Mouse (Mus musculus): Measurements from ENCODE around the gene Nup85. TPM values are rescaled to one million over a fixed set of nuclear protein-coding genes. Genes with fewer than 3 reads are reported as not detected.

The Nup85 gene
- polyA plus RNA-seq, 1 experiment from 2014 or later, result 106 TPM

- Histone ChIP-seq H3K27ac (ENCODE audit: low read length) (no peak overlapping the region), H3K36me3 (ENCODE audit: control insufficient read depth, insufficient read depth, low read length) (peaks cover 11% of the 10 kb centered on the region), H3K9me3 (replicated peaks; ENCODE audit: control insufficient read depth, low read length, poor library complexity, severe bottlenecking) (no peaks in the 10 kb centered on the region), H3K27me3 (ENCODE audit: control insufficient read depth, insufficient read depth, low read depth, low read length) (0 out of 2 replicates have a peak, but pooled peaks cover 3% of the 10 kb centered on the region), H3K4me2 (ENCODE audit: low read length) (no peak overlapping the region), H3K9ac (ENCODE audit: low read depth, low read length) (no peak overlapping the region), H3K4me1 (ENCODE audit: control insufficient read depth, insufficient read depth, low read length) (peaks cover 12% of the 10 kb centered on the region), H3K4me3 (ENCODE audit: low read depth, low read length) (no peak overlapping the region)
- 80% methylated on average over 15 of the region's 15 CpGs for WGBS
- no peak for ATAC-seq
Observed at GRCm38 (mm10) chr11:115615108-115615825, 51.0 kb downstream of the Nup85 start.

GRCm38 (mm10) chr11:115615875-115616274, 51.6 kb downstream of the Nup85 start:
- 91% methylated on average over 6 of the region's 6 CpGs for WGBS
- H3K4me1 ChIP-seq (ENCODE audit: control insufficient read depth, insufficient read depth, low read length), result peaks cover 12% of the 10 kb centered on the region
- no peaks in the 10 kb centered on the region for H3K9me3 ChIP-seq (replicated peaks; ENCODE audit: control insufficient read depth, low read length, poor library complexity, severe bottlenecking)
- H3K27ac ChIP-seq (ENCODE audit: low read length), result no peak overlapping the region
- H3K36me3 ChIP-seq (ENCODE audit: control insufficient read depth, insufficient read depth, low read length), result peaks cover 11% of the 10 kb centered on the region
- no peak overlapping the region for H3K4me2 ChIP-seq (ENCODE audit: low read length)
- H3K4me3 ChIP-seq (ENCODE audit: low read depth, low read length), result no peak overlapping the region
- 0 out of 2 replicates have a peak, but pooled peaks cover 3% of the 10 kb centered on the region for H3K27me3 ChIP-seq (ENCODE audit: control insufficient read depth, insufficient read depth, low read depth, low read length)
- no peak for ATAC-seq
- H3K9ac ChIP-seq (ENCODE audit: low read depth, low read length), result no peak overlapping the region

- no peak overlapping the region for H3K27ac ChIP-seq (ENCODE audit: low read length)
- H3K36me3 ChIP-seq (ENCODE audit: control insufficient read depth, insufficient read depth, low read length), result peaks cover 11% of the 10 kb centered on the region
- no peak overlapping the region for H3K4me3 ChIP-seq (ENCODE audit: low read depth, low read length)
- H3K4me1 ChIP-seq (ENCODE audit: control insufficient read depth, insufficient read depth, low read length), result peaks cover 12% of the 10 kb centered on the region
- no peak overlapping the region for H3K4me2 ChIP-seq (ENCODE audit: low read length)
- no peak for ATAC-seq
- no peak overlapping the region for H3K9ac ChIP-seq (ENCODE audit: low read depth, low read length)
- 93% methylated on average over 7 of the region's 7 CpGs for WGBS
- H3K27me3 ChIP-seq (ENCODE audit: control insufficient read depth, insufficient read depth, low read depth, low read length), result 0 out of 2 replicates have a peak, but pooled peaks cover 3% of the 10 kb centered on the region
- no peaks in the 10 kb centered on the region for H3K9me3 ChIP-seq (replicated peaks; ENCODE audit: control insufficient read depth, low read length, poor library complexity, severe bottlenecking)
Observed at GRCm38 (mm10) chr11:115616371-115616770, 52.1 kb downstream of the Nup85 start.

GRCm38 (mm10) chr11:115616893-115617292, 52.7 kb downstream of the Nup85 start:
- ATAC-seq, result no peak
- Histone ChIP-seq H3K4me1 (ENCODE audit: control insufficient read depth, insufficient read depth, low read length) (peaks cover 9% of the 10 kb centered on the region), H3K27me3 (ENCODE audit: control insufficient read depth, insufficient read depth, low read depth, low read length) (0 out of 2 replicates have a peak, but pooled peaks cover 3% of the 10 kb centered on the region), H3K4me3 (ENCODE audit: low read depth, low read length) (no peak overlapping the region), H3K9me3 (replicated peaks; ENCODE audit: control insufficient read depth, low read length, poor library complexity, severe bottlenecking) (no peaks in the 10 kb centered on the region), H3K36me3 (ENCODE audit: control insufficient read depth, insufficient read depth, low read length) (peaks cover 11% of the 10 kb centered on the region), H3K9ac (ENCODE audit: low read depth, low read length) (no peak overlapping the region), H3K27ac (ENCODE audit: low read length) (no peak overlapping the region), H3K4me2 (ENCODE audit: low read length) (no peak overlapping the region)
- WGBS, result 85% methylated on average over 6 of the region's 6 CpGs

DNA sequence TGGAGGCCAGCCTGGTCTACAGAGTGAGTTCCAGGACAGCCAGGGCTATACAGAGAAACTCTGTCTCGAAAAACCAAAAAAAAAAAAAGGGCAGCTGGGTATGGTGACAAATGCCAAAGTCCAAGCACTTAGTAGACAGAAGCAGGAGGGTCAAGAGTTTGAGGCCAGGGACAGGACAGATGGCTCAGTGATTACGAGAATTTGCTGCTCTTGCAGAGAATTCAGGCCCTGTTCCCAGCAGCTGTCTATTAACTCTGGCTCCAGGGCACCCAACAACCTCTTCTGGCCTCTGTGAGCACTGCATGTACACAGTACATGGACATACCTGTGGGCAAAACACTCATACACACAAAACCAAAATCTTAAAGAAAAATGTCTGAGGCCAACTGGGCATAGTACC, 53.8 kb downstream of the Nup85 start:
- peaks cover 5% of the 10 kb centered on the region; the same call in 1 of the 2 replicates for H3K4me1 ChIP-seq (ENCODE audit: control insufficient read depth, insufficient read depth, low read length)
- WGBS, result 88% methylated on average over 2 of the region's 2 CpGs
- no peaks in the 10 kb centered on the region for H3K9me3 ChIP-seq (replicated peaks; ENCODE audit: control insufficient read depth, low read length, poor library complexity, severe bottlenecking)
- no peak overlapping the region for H3K4me2 ChIP-seq (ENCODE audit: low read length)
- 0 out of 2 replicates have a peak, but pooled peaks cover 3% of the 10 kb centered on the region for H3K27me3 ChIP-seq (ENCODE audit: control insufficient read depth, insufficient read depth, low read depth, low read length)
- no peak overlapping the region for H3K27ac ChIP-seq (ENCODE audit: low read length)
- no peak for ATAC-seq
- H3K4me3 ChIP-seq (ENCODE audit: low read depth, low read length), result no peak overlapping the region
- peaks cover 18% of the 10 kb centered on the region for H3K36me3 ChIP-seq (ENCODE audit: control insufficient read depth, insufficient read depth, low read length)
- H3K9ac ChIP-seq (ENCODE audit: low read depth, low read length), result no peak overlapping the region

DNA sequence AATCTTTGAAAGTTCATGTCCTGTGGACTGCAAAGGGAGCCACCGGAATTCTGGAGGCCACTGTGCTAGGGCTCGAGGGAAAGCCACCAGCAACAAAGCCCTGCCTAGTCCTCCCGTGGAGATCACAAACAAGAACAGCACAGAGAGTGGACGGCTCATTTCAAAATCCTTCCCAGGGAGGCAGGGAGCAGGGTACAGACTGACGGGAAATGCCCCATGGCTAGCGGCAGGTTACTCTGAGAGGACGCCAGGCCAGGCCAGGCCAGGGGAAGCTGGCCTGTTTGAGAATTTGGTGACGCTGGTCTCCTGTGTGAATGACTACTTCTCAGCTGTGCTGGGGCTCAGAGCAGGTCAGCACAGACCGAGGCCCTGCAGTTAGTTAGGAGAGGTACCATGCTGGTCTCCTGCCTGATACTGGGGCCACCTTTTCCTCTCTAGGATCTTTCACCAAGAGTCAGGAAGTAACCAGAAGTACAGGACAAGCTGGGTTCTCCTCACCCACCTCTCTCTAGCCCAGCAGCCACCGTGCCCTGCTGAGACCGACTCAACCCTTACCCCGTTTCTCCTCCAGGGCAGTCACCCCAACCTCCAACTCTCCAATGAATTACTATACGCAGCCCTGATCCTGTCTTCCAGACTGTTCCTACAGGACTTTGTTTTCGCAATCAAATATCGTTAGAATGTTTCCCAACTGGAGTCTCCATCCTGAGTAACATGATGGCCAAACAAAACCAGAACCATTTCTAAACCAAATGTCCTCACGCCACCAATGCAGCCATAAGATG, 54.7 kb downstream of the Nup85 start:
- H3K27me3 ChIP-seq (ENCODE audit: control insufficient read depth, insufficient read depth, low read depth, low read length), result 0 out of 2 replicates have a peak, but pooled peaks cover 3% of the 10 kb centered on the region
- no peak for ATAC-seq
- 88% methylated on average over 16 of the region's 16 CpGs for WGBS
- no peaks in the 10 kb centered on the region for H3K9me3 ChIP-seq (replicated peaks; ENCODE audit: control insufficient read depth, low read length, poor library complexity, severe bottlenecking)
- H3K36me3 ChIP-seq (ENCODE audit: control insufficient read depth, insufficient read depth, low read length), result peaks cover 21% of the 10 kb centered on the region
- no peak overlapping the region for H3K27ac ChIP-seq (ENCODE audit: low read length)
- H3K4me1 ChIP-seq (ENCODE audit: control insufficient read depth, insufficient read depth, low read length), result no peaks in the 10 kb centered on the region
- no peak overlapping the region for H3K9ac ChIP-seq (ENCODE audit: low read depth, low read length)
- no peak overlapping the region for H3K4me3 ChIP-seq (ENCODE audit: low read depth, low read length)
- H3K4me2 ChIP-seq (ENCODE audit: low read length), result no peak overlapping the region

- no peak for ATAC-seq
- no peak overlapping the region for H3K27ac ChIP-seq (ENCODE audit: low read length)
- H3K27me3 ChIP-seq (ENCODE audit: control insufficient read depth, insufficient read depth, low read depth, low read length), result no peaks in the 10 kb centered on the region
- peaks cover 21% of the 10 kb centered on the region for H3K36me3 ChIP-seq (ENCODE audit: control insufficient read depth, insufficient read depth, low read length)
- no peak overlapping the region for H3K4me2 ChIP-seq (ENCODE audit: low read length)
- H3K4me3 ChIP-seq (ENCODE audit: low read depth, low read length), result no peak overlapping the region
- H3K4me1 ChIP-seq (ENCODE audit: control insufficient read depth, insufficient read depth, low read length), result no peaks in the 10 kb centered on the region
- H3K9ac ChIP-seq (ENCODE audit: low read depth, low read length), result no peak overlapping the region
- H3K9me3 ChIP-seq (replicated peaks; ENCODE audit: control insufficient read depth, low read length, poor library complexity, severe bottlenecking), result no peaks in the 10 kb centered on the region
- WGBS, result 91% methylated on average over 7 of the region's 7 CpGs
Observed at GRCm38 (mm10) chr11:115619949-115620348, 55.7 kb downstream of the Nup85 start.

DNA sequence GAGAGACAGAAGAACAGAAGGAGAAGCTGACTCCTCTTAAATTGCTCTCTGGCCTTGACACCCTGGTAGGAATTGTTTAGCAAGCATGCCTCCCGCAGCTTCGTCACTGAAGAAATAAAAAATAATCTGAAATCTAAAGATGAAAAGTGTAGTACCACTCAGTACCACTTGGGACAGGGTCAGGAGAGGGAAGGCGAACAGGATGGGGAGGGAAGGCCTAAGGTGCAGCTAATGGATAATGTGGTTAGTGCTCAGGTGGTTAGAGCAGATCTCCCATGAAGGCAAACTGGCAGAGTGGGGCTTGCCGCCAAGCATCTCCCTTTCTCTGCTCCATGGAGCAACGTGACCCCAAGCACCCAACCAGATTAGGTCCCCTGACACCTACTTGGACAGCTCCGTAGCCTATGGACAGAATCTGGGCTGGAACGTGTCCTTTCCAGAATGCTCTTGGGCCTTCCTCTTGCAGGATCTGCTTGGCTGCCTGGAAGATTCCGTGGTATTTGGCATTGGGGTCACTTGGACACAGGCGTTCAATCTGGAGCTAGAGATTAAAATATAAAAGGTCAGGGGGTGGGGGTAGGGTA, 59.3 kb downstream of the Nup85 start:
- H3K27me3 ChIP-seq (ENCODE audit: control insufficient read depth, insufficient read depth, low read depth, low read length), result no peaks in the 10 kb centered on the region
- H3K9me3 ChIP-seq (replicated peaks; ENCODE audit: control insufficient read depth, low read length, poor library complexity, severe bottlenecking), result no peaks in the 10 kb centered on the region
- H3K27ac ChIP-seq (ENCODE audit: low read length), result no peak overlapping the region
- H3K36me3 ChIP-seq (ENCODE audit: control insufficient read depth, insufficient read depth, low read length), result peaks cover 18% of the 10 kb centered on the region
- peaks cover 7% of the 10 kb centered on the region for H3K4me1 ChIP-seq (ENCODE audit: control insufficient read depth, insufficient read depth, low read length)
- ATAC-seq, result no peak
- H3K4me2 ChIP-seq (ENCODE audit: low read length), result no peak overlapping the region
- no peak overlapping the region for H3K9ac ChIP-seq (ENCODE audit: low read depth, low read length)
- no peak overlapping the region for H3K4me3 ChIP-seq (ENCODE audit: low read depth, low read length)
- 77% methylated on average over 9 of the region's 9 CpGs for whole genome bisulfite sequencing

- no peaks in the 10 kb centered on the region for H3K9me3 ChIP-seq (replicated peaks; ENCODE audit: control insufficient read depth, low read length, poor library complexity, severe bottlenecking)
- H3K36me3 ChIP-seq (ENCODE audit: control insufficient read depth, insufficient read depth, low read length), result peaks cover 10% of the 10 kb centered on the region
- peaks cover 7% of the 10 kb centered on the region for H3K4me1 ChIP-seq (ENCODE audit: control insufficient read depth, insufficient read depth, low read length)
- H3K27me3 ChIP-seq (ENCODE audit: control insufficient read depth, insufficient read depth, low read depth, low read length), result no peaks in the 10 kb centered on the region
- WGBS, result 85% methylated on average over 9 of the region's 9 CpGs
- no peak overlapping the region for H3K27ac ChIP-seq (ENCODE audit: low read length)
- H3K9ac ChIP-seq (ENCODE audit: low read depth, low read length), result no peak overlapping the region
- no peak overlapping the region for H3K4me2 ChIP-seq (ENCODE audit: low read length)
- no peak overlapping the region for H3K4me3 ChIP-seq (ENCODE audit: low read depth, low read length)
- no peak for ATAC-seq
Observed at GRCm38 (mm10) chr11:115625877-115626276, 61.6 kb downstream of the Nup85 start.

Measured in midbrain, embryonic 16.5 days (tissue).